Mouse (Mus musculus) gonadal fat pad, adult 2 months (tissue): ENCODE results near the gene Mta2. TPM values are rescaled to one million over a fixed set of nuclear protein-coding genes. Genes with fewer than 3 reads are reported as not detected.
A peak's percentile ranks its signal among the peaks of the same experiment; 100 is the strongest.

Experiments
- DNase-seq: peaks from one replicate; pipeline ENCODE4 v3.0.0-alpha.2; 2012; ENCODE audit warnings: low read depth
- polyA plus RNA-seq: library from polyadenylated mRNA; depleted of rRNA; stranded (reverse); fragments of >200 nt; gene quantifications from 2 replicates; pipeline ENCODE4 v1.2.3, GENCODE M21; 2012; rRNA removed

Gene Mta2
- polyA plus RNA-seq, 1 experiment, result 21.9 TPM

- DNase-seq, result no peak
Observed at GRCm38 (mm10) chr19:8992769-8993624, 51.3 kb downstream of the Mta2 start.

- DNase-seq, result no peak
Observed at GRCm38 (mm10) chr19:8993625-8993912, 51.9 kb downstream of the Mta2 start.

- peak; percentile 85 for DNase-seq
Observed at GRCm38 (mm10) chr19:8994813-8995607, 53.3 kb downstream of the Mta2 start.

GRCm38 (mm10) chr19:8996601-8997000, 54.9 kb downstream of the Mta2 start:
- DNase-seq, result no peak

- peak; percentile 90 for DNase-seq
Observed at GRCm38 (mm10) chr19:8997546-8997945, 55.9 kb downstream of the Mta2 start.

GRCm38 (mm10) chr19:8998546-8998945, 56.9 kb downstream of the Mta2 start:
- no peak for DNase-seq

- no peak for DNase-seq
Observed at GRCm38 (mm10) chr19:8999223-8999622, 57.5 kb downstream of the Mta2 start.

Other genes starting within 250 kb of the Mta2 start
- gene Slc3a2, start 218.5 kb upstream of the Mta2 start, polyA plus RNA-seq, result 393 and 456 TPM in 2 replicates
- gene Wdr74, start 206.0 kb upstream of the Mta2 start, polyA plus RNA-seq, result 30.1 and 32.2 TPM in 2 replicates
- 2.3 and 2.5 TPM in 2 replicates for gene 1700092M07Rik, start 201.2 kb upstream of the Mta2 start, polyA plus RNA-seq
- gene Stx5a, start 200.5 kb upstream of the Mta2 start, polyA plus RNA-seq, result 95.3 and 118 TPM in 2 replicates
- 96.6 and 113 TPM in 2 replicates for gene Nxf1, start 184.8 kb upstream of the Mta2 start, polyA plus RNA-seq
- 183 and 249 TPM in 2 replicates for gene Tmem223, start 170.9 kb upstream of the Mta2 start, polyA plus RNA-seq
- 112 and 134 TPM in 2 replicates for gene Tmem179b, start 167.4 kb upstream of the Mta2 start, polyA plus RNA-seq
- gene Taf6l, start 155.5 kb upstream of the Mta2 start, polyA plus RNA-seq, result 17.4 and 19.6 TPM in 2 replicates
- 88.3 and 105 TPM in 2 replicates for gene Polr2g, start 143.3 kb upstream of the Mta2 start, polyA plus RNA-seq
- gene Zbtb3, start 139.3 kb upstream of the Mta2 start, polyA plus RNA-seq, result 2.4 and 2.9 TPM in 2 replicates
- 22.7 and 23.1 TPM in 2 replicates for gene Ttc9c, start 122.5 kb upstream of the Mta2 start, polyA plus RNA-seq
- 19.0 and 35.0 TPM in 2 replicates for gene Hnrnpul2, start 121.9 kb upstream of the Mta2 start, polyA plus RNA-seq
- gene AC129217.1, start 112.1 kb upstream of the Mta2 start, polyA plus RNA-seq, result 0.57 and 9.1 TPM in 2 replicates
- gene Bscl2, start 104.4 kb upstream of the Mta2 start, polyA plus RNA-seq, result 306 and 363 TPM in 2 replicates
- gene Gng3, start 102.7 kb upstream of the Mta2 start, polyA plus RNA-seq, result 0.43 and 0.46 TPM in 2 replicates
- 6.9 and 8.7 TPM in 2 replicates for gene Lrrn4cl, start 91.1 kb upstream of the Mta2 start, polyA plus RNA-seq
- gene Ubxn1, start 70.4 kb upstream of the Mta2 start, polyA plus RNA-seq, result 88.9 and 91.5 TPM in 2 replicates
- gene Uqcc3, start 61.0 kb upstream of the Mta2 start, polyA plus RNA-seq, result 37.9 and 50.6 TPM in 2 replicates
- 2.5 and 3.0 TPM in 2 replicates for gene Lbhd1, start 58.1 kb upstream of the Mta2 start, polyA plus RNA-seq
- gene Gm49403, start 57.9 kb upstream of the Mta2 start, polyA plus RNA-seq, result not detected in 2 replicates
- 23.6 and 25.6 TPM in 2 replicates for gene 1810009A15Rik, start 53.0 kb upstream of the Mta2 start, polyA plus RNA-seq
- not detected in 2 replicates for gene Gm49416, start 52.9 kb upstream of the Mta2 start, polyA plus RNA-seq
- 18.3 and 18.5 TPM in 2 replicates for gene Ints5, start 48.9 kb upstream of the Mta2 start, polyA plus RNA-seq
- gene Ganab, start 43.8 kb upstream of the Mta2 start, polyA plus RNA-seq, result 134 and 150 TPM in 2 replicates
- gene B3gat3, start 21.5 kb upstream of the Mta2 start, polyA plus RNA-seq, result 83.8 and 88.2 TPM in 2 replicates
- 9.6 and 11.7 TPM in 2 replicates for gene Rom1, start 12.5 kb upstream of the Mta2 start, polyA plus RNA-seq
- 42.4 and 50.5 TPM in 2 replicates for gene Eml3, start 12.3 kb upstream of the Mta2 start, polyA plus RNA-seq
- gene Tut1, start 12.0 kb downstream of the Mta2 start, polyA plus RNA-seq, result 19.1 and 20.7 TPM in 2 replicates
- gene Eef1g, start 25.2 kb downstream of the Mta2 start, polyA plus RNA-seq, result 295 and 302 TPM in 2 replicates
- 53.6 and 56.8 TPM in 2 replicates for gene Ahnak, start 47.4 kb downstream of the Mta2 start, polyA plus RNA-seq
- 4.0 and 6.9 TPM in 2 replicates for gene Scgb1a1, start 146.1 kb downstream of the Mta2 start, polyA plus RNA-seq
- 3.5 and 6.4 TPM in 2 replicates for gene Asrgl1, start 193.8 kb downstream of the Mta2 start, polyA plus RNA-seq